Comparison of ENCODE assay signal across 33 mouse cellular contexts in the genomic region with DNA sequence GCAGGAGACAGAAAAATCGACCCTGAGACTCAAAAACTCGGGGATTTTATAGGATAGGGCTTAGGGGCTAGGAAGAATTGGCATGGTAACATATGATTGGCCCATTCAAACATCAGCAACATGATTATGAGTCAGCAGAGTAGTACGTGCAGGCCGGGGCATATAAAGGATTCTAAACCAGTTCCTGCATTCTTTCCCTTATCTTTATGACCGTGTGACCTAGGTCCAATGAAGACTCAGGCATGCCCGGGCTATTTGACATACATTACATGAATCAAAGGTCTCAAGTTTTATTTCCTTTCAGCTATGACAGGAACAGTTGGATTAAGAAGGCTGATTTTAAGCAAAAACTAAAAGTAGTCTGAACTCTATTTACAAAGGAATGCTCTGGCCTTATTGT.
"Had no signal": no experiment of that assay in that cellular context is flagged by ENCODE, and none has a peak within 500 bp of the region (broad histone marks: within the 10 kb centered on the region; RNA-seq: fewer than 3 reads in every experiment).

No protein-coding gene starts in this region.

- H3K4me3 ChIP-seq: heart, embryonic 10.5 days; heart, embryonic 12.5 days; heart, embryonic 13.5 days; heart, embryonic 15.5 days; hindbrain, embryonic 10.5 days; hindbrain, embryonic 12.5 days; hindbrain, embryonic 13.5 days; hindbrain, embryonic 15.5 days; kidney, embryonic 15.5 days; layer of hippocampus, adult 2 months; left cerebral cortex, adult 2 months had no signal

- H3K4me2 ChIP-seq: heart, embryonic 11.5 days; heart, embryonic 12.5 days; heart, embryonic 13.5 days; heart, embryonic 15.5 days; hindbrain, embryonic 12.5 days; hindbrain, embryonic 13.5 days; hindbrain, embryonic 14.5 days; hindbrain, embryonic 15.5 days; kidney, embryonic 15.5 days had no signal

- H3K36me3 ChIP-seq: heart, embryonic 10.5 days; heart, embryonic 12.5 days; heart, embryonic 13.5 days; heart, embryonic 15.5 days; hindbrain, embryonic 10.5 days; hindbrain, embryonic 12.5 days; hindbrain, embryonic 13.5 days; hindbrain, embryonic 15.5 days; kidney, embryonic 15.5 days had no signal

- H3K9me3 ChIP-seq: heart, embryonic 10.5 days; heart, embryonic 15.5 days; kidney, embryonic 15.5 days had no signal

- H3K27me3 ChIP-seq: heart, embryonic 12.5 days; heart, embryonic 13.5 days; heart, embryonic 15.5 days; hindbrain, embryonic 12.5 days; hindbrain, embryonic 13.5 days; hindbrain, embryonic 15.5 days; kidney, embryonic 15.5 days had no signal

- H3K4me1 ChIP-seq: heart, embryonic 10.5 days; heart, embryonic 12.5 days; heart, embryonic 13.5 days; heart, embryonic 15.5 days; hindbrain, embryonic 10.5 days; hindbrain, embryonic 12.5 days; hindbrain, embryonic 13.5 days; hindbrain, embryonic 15.5 days; kidney, embryonic 15.5 days had no signal

- H3K27ac ChIP-seq: heart, embryonic 10.5 days; heart, embryonic 13.5 days; heart, embryonic 15.5 days; hindbrain, embryonic 10.5 days; hindbrain, embryonic 12.5 days; hindbrain, embryonic 13.5 days; hindbrain, embryonic 14.5 days; hindbrain, embryonic 15.5 days; hindbrain, postnatal 0 days; kidney, embryonic 15.5 days; kidney, postnatal 0 days; layer of hippocampus, adult 2 months; left cerebral cortex, adult 2 months had no signal

- DNase-seq: heart, postnatal 10 days; heart, postnatal 14 days; heart, postnatal 36 days; heart, postnatal 4 days; kidney, adult 11 months; kidney, adult 18-20 months; kidney, adult 2 months; kidney, adult 8-10 months; kidney, adult 9 months; kidney, postnatal 10 days; kidney, postnatal 14 days; kidney, postnatal 25 days; kidney, postnatal 36 days; kidney, postnatal 4 days; layer of hippocampus, adult 9-11 months; layer of hippocampus, postnatal 36 days had no signal

- H3K9ac ChIP-seq: heart, embryonic 12.5 days; heart, embryonic 13.5 days; heart, embryonic 15.5 days; hindbrain, embryonic 12.5 days; hindbrain, embryonic 13.5 days; hindbrain, embryonic 14.5 days; hindbrain, embryonic 15.5 days; kidney, embryonic 15.5 days had no signal

- ATAC-seq: hindbrain, embryonic 16.5 days; hindbrain, postnatal 0 days; inflammation-experienced regulatory T-cells, adult 6 months had no signal
